Mouse (Mus musculus): ENCODE results near the gene Ccr9. TPM values are rescaled to one million over a fixed set of nuclear protein-coding genes. Genes with fewer than 3 reads are reported as not detected.

The Ccr9 gene
- polyA plus RNA-seq, 1 experiment: 8.7 TPM

- no peak overlapping the region for H3K27ac ChIP-seq (ENCODE audit: insufficient read depth, low read length)
- TF ChIP-seq POLR2A (IDR thresholded peaks at IDR 0.05; ENCODE audit: low read depth, low read length) (no peak), CTCF (IDR thresholded peaks at IDR 0.05; ENCODE audit: extremely low read depth, insufficient read depth, insufficient read length, insufficient replicate concordance) (no peak)
- no peak for DNase-seq (ENCODE audit: low read depth in 1 of 2, low spot score in 2 of 2)
- peaks cover 35% of the 10 kb centered on the region for H3K36me3 ChIP-seq (ENCODE audit: control insufficient read depth, insufficient read depth, low read length)
- 79% methylated on average over 4 of the region's 4 CpGs for WGBS
- no peaks in the 10 kb centered on the region for H3K4me1 ChIP-seq (ENCODE audit: control insufficient read depth, insufficient read depth, insufficient read length)
- H3K4me3 ChIP-seq (ENCODE audit: extremely low read depth, insufficient read depth, insufficient read length): no peak overlapping the region
- H3K27me3 ChIP-seq (ENCODE audit: control insufficient read depth, insufficient read depth, low read length): no peaks in the 10 kb centered on the region
Observed at GRCm38 (mm10) chr9:123788855-123789529, 110.8 kb downstream of the Ccr9 start.

- Histone ChIP-seq H3K4me1 (ENCODE audit: control insufficient read depth, insufficient read depth, insufficient read length) (no peaks in the 10 kb centered on the region), H3K27ac (ENCODE audit: insufficient read depth, low read length) (no peak overlapping the region), H3K36me3 (ENCODE audit: control insufficient read depth, insufficient read depth, low read length) (peaks cover 57% of the 10 kb centered on the region), H3K27me3 (ENCODE audit: control insufficient read depth, insufficient read depth, low read length) (no peaks in the 10 kb centered on the region), H3K4me3 (ENCODE audit: extremely low read depth, insufficient read depth, insufficient read length) (no peak overlapping the region)
- TF ChIP-seq POLR2A (IDR thresholded peaks at IDR 0.05; ENCODE audit: low read depth, low read length): no peak
- TF ChIP-seq CTCF (IDR thresholded peaks at IDR 0.05; ENCODE audit: extremely low read depth, insufficient read depth, insufficient read length, insufficient replicate concordance): peak; percentile 48; the same call in 1 of the 2 replicates
- peak; percentile 40 to 43 for DNase-seq (ENCODE audit: low read depth in 1 of 2, low spot score in 2 of 2)
- WGBS: 82% methylated on average over 3 of the region's 3 CpGs
Observed at GRCm38 (mm10) chr9:123796174-123796573, 117.9 kb downstream of the Ccr9 start.

- no peaks in the 10 kb centered on the region for H3K27me3 ChIP-seq (ENCODE audit: control insufficient read depth, insufficient read depth, low read length)
- peaks cover 24% of the 10 kb centered on the region for H3K36me3 ChIP-seq (ENCODE audit: control insufficient read depth, insufficient read depth, low read length)
- no peaks in the 10 kb centered on the region for H3K4me1 ChIP-seq (ENCODE audit: control insufficient read depth, insufficient read depth, insufficient read length)
- no peak for DNase-seq (ENCODE audit: low read depth in 1 of 2, low spot score in 2 of 2)
- WGBS: 88% methylated on average over 1 of the region's 1 CpGs
- H3K27ac ChIP-seq (ENCODE audit: insufficient read depth, low read length): no peak overlapping the region
- no peak for TF ChIP-seq CTCF (IDR thresholded peaks at IDR 0.05; ENCODE audit: extremely low read depth, insufficient read depth, insufficient read length, insufficient replicate concordance)
- no peak for TF ChIP-seq POLR2A (IDR thresholded peaks at IDR 0.05; ENCODE audit: low read depth, low read length)
- no peak overlapping the region for H3K4me3 ChIP-seq (ENCODE audit: extremely low read depth, insufficient read depth, insufficient read length)
Observed at GRCm38 (mm10) chr9:123801527-123801926, 123.3 kb downstream of the Ccr9 start.

GRCm38 (mm10) chr9:123802421-123802820 lies 124.2 kb downstream of the Ccr9 start:
- Histone ChIP-seq H3K27me3 (ENCODE audit: control insufficient read depth, insufficient read depth, low read length) (no peaks in the 10 kb centered on the region), H3K36me3 (ENCODE audit: control insufficient read depth, insufficient read depth, low read length) (peaks cover 18% of the 10 kb centered on the region), H3K4me1 (ENCODE audit: control insufficient read depth, insufficient read depth, insufficient read length) (no peaks in the 10 kb centered on the region), H3K27ac (ENCODE audit: insufficient read depth, low read length) (no peak overlapping the region), H3K4me3 (ENCODE audit: extremely low read depth, insufficient read depth, insufficient read length) (no peak overlapping the region)
- WGBS: 83% methylated on average over 2 of the region's 2 CpGs
- no peak for DNase-seq (ENCODE audit: low read depth in 1 of 2, low spot score in 2 of 2)
- TF ChIP-seq POLR2A (IDR thresholded peaks at IDR 0.05; ENCODE audit: low read depth, low read length): no peak
- TF ChIP-seq CTCF (IDR thresholded peaks at IDR 0.05; ENCODE audit: extremely low read depth, insufficient read depth, insufficient read length, insufficient replicate concordance): no peak

- Histone ChIP-seq H3K4me3 (ENCODE audit: extremely low read depth, insufficient read depth, insufficient read length) (no peak overlapping the region), H3K36me3 (ENCODE audit: control insufficient read depth, insufficient read depth, low read length) (peaks cover 17% of the 10 kb centered on the region), H3K4me1 (ENCODE audit: control insufficient read depth, insufficient read depth, insufficient read length) (no peaks in the 10 kb centered on the region), H3K27ac (ENCODE audit: insufficient read depth, low read length) (no peak overlapping the region), H3K27me3 (ENCODE audit: control insufficient read depth, insufficient read depth, low read length) (no peaks in the 10 kb centered on the region)
- DNase-seq (ENCODE audit: low read depth in 1 of 2, low spot score in 2 of 2): no peak
- TF ChIP-seq CTCF (IDR thresholded peaks at IDR 0.05; ENCODE audit: extremely low read depth, insufficient read depth, insufficient read length, insufficient replicate concordance) (no peak), POLR2A (IDR thresholded peaks at IDR 0.05; ENCODE audit: low read depth, low read length) (no peak)
Observed at GRCm38 (mm10) chr9:123802896-123803295, 124.7 kb downstream of the Ccr9 start.

- TF ChIP-seq POLR2A (IDR thresholded peaks at IDR 0.05; ENCODE audit: low read depth, low read length) (no peak), CTCF (IDR thresholded peaks at IDR 0.05; ENCODE audit: extremely low read depth, insufficient read depth, insufficient read length, insufficient replicate concordance) (no peak)
- Histone ChIP-seq H3K27ac (ENCODE audit: insufficient read depth, low read length) (no peak overlapping the region), H3K4me1 (ENCODE audit: control insufficient read depth, insufficient read depth, insufficient read length) (no peaks in the 10 kb centered on the region), H3K36me3 (ENCODE audit: control insufficient read depth, insufficient read depth, low read length) (peaks cover 10% of the 10 kb centered on the region), H3K4me3 (ENCODE audit: extremely low read depth, insufficient read depth, insufficient read length) (no peak overlapping the region), H3K27me3 (ENCODE audit: control insufficient read depth, insufficient read depth, low read length) (no peaks in the 10 kb centered on the region)
- DNase-seq (ENCODE audit: low read depth in 1 of 2, low spot score in 2 of 2): no peak
- WGBS: 69% methylated on average over 2 of the region's 2 CpGs
Observed at GRCm38 (mm10) chr9:123805241-123805640, 127.0 kb downstream of the Ccr9 start.

- no peak for TF ChIP-seq POLR2A (IDR thresholded peaks at IDR 0.05; ENCODE audit: low read depth, low read length)
- no peak for TF ChIP-seq CTCF (IDR thresholded peaks at IDR 0.05; ENCODE audit: extremely low read depth, insufficient read depth, insufficient read length, insufficient replicate concordance)
- Histone ChIP-seq H3K27ac (ENCODE audit: insufficient read depth, low read length) (no peak within 1 kb of the TSS), H3K4me1 (ENCODE audit: control insufficient read depth, insufficient read depth, insufficient read length) (no peaks in the 10 kb centered on the region), H3K27me3 (ENCODE audit: control insufficient read depth, insufficient read depth, low read length) (no peaks in the 10 kb centered on the region), H3K4me3 (ENCODE audit: extremely low read depth, insufficient read depth, insufficient read length) (no peak within 1 kb of the TSS; the same call in 1 of the 2 replicates), H3K36me3 (ENCODE audit: control insufficient read depth, insufficient read depth, low read length) (peaks cover 9% of the 10 kb centered on the region)
- WGBS: 74% methylated on average over 5 of the region's 5 CpGs
- peak in 1 of 2 experiments; percentile 47 for DNase-seq (ENCODE audit: low read depth in 1 of 2, low spot score in 2 of 2)
Observed at GRCm38 (mm10) chr9:123806267-123806666, 128.0 kb downstream of the Ccr9 start, which contains the start of gene Cxcr6. TSS of gene Cxcr6 (plus strand) at chr9:123806475.

Data from spleen, adult 2 months (tissue).